Mouse (Mus musculus): ENCODE data around the gene Lsm11.

DNA sequence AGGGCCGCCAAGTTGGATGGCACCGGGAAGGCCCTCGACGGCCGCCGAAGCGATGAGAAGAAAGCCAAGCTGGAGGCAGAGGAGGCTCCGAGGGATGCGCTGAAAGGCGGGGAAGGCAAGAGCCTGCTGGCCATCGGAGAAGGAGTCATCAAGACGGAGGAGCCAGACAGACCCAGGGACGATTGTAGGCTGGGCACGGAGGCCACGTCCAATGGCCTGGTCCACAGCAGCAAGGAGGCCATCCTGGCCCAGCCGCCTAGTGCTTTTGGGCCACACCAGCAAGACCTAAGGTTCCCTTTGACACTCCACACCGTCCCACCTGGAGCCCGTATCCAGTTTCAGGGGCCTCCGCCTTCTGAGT, 36.1 kb upstream of the Lsm11 start:
- TF ChIP-seq POLR2A (IDR thresholded peaks at IDR 0.05; ENCODE audit: low read depth, low read length) (no peak), USF2 (conservative IDR thresholded peaks at IDR 0.05; ENCODE audit: low read depth, low read length) (no peak), ZNF384 (IDR thresholded peaks at IDR 0.05; ENCODE audit: low read depth, low read length) (no peak), CTCF (conservative IDR thresholded peaks at IDR 0.05 in 1 of 2, IDR thresholded peaks at IDR 0.05 in 1 of 2; ENCODE audit: low read depth in 2 of 2, low read length in 2 of 2) (no peak), MAFK (IDR thresholded peaks at IDR 0.05; ENCODE audit: insufficient replicate concordance, low read length) (no peak), BHLHE40 (IDR thresholded peaks at IDR 0.05; ENCODE audit: low read depth, low read length) (no peak), NELFE (IDR thresholded peaks at IDR 0.05; ENCODE audit: low read depth, low read length) (no peak), TBP (conservative IDR thresholded peaks at IDR 0.05; ENCODE audit: low read depth, low read length) (no peak), KAT2A (IDR thresholded peaks at IDR 0.05; ENCODE audit: insufficient replicate concordance, low read length) (no peak), MAX (IDR thresholded peaks at IDR 0.05; ENCODE audit: low read length) (no peak), ETS1 (conservative IDR thresholded peaks at IDR 0.05; ENCODE audit: low read depth, low read length) (no peak), MEF2A (IDR thresholded peaks at IDR 0.05; ENCODE audit: borderline replicate concordance, low read depth, low read length) (no peak), HCFC1 (IDR thresholded peaks at IDR 0.05; ENCODE audit: low read depth, low read length) (no peak), EP300 (IDR thresholded peaks at IDR 0.05; ENCODE audit: low read length) (no peak)

All from CH12.LX (cell line).